Mouse (Mus musculus): ENCODE data around the gene 1700030J22Rik. TPM values are rescaled to one million over a fixed set of nuclear protein-coding genes. Genes with fewer than 3 reads are reported as not detected.

Gene 1700030J22Rik
- total RNA-seq, 2 experiments from 2014 or later = 0.99 to 1.2 TPM

Other genes with a start within 250 kb of the 1700030J22Rik start
- 1 to 10 TPM; 7.8 to 7.9 TPM for gene Cdyl2, start 246.0 kb downstream of the 1700030J22Rik start, total RNA-seq (2021)
- gene Cmc2, start 57.5 kb downstream of the 1700030J22Rik start, total RNA-seq (2021) = 10 to 100 TPM; 40.1 to 46.4 TPM
- gene Cenpn, start 57.2 kb downstream of the 1700030J22Rik start, total RNA-seq (2021) = 10 to 100 TPM in 1 of 2 experiments, 1 to 10 TPM in 1; 7.1 to 10.5 TPM
- gene Atmin, start 35.6 kb downstream of the 1700030J22Rik start, total RNA-seq (2021) = 10 to 100 TPM; 16.0 to 19.0 TPM
- gene Gcsh, start 14.6 kb upstream of the 1700030J22Rik start, total RNA-seq (2021) = 100 to 1,000 TPM; 145 to 162 TPM
- gene Pkd1l2, start 103.5 kb upstream of the 1700030J22Rik start, total RNA-seq (2021) = under 1 TPM; 0.36 to 0.94 TPM
- 1 to 10 TPM; 1.2 to 2.8 TPM for gene Bco1, start 116.9 kb upstream of the 1700030J22Rik start, total RNA-seq (2021)
- gene Gan, start 179.2 kb upstream of the 1700030J22Rik start, total RNA-seq (2021) = 10 to 100 TPM in 1 of 2 experiments, 1 to 10 TPM in 1; 7.7 to 12.1 TPM

Measured in adrenal gland, postnatal 10 days (tissue).